Mouse (Mus musculus): ENCODE data around the gene Epb41l4b.

DNA sequence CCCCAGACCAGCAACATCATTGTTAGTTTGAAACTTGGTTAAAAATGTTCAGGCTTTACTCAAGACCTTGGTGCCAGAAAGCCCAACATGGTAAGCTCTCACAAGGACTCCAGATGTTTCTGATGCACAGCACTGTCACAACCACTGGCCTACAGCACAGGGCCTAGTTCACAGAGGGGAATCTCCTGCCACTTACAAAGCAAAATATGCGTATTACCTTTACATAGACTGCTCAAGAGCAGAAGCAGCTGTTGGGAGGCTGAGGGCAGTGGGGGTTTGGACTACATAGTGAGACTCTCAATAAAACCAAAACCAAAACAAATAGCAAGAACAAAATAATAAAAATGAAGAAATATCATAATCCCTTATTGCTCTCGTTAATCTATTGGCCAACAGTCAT lies 141.8 kb downstream of the Epb41l4b start:
- no peak for TF ChIP-seq POLR2A (IDR thresholded peaks at IDR 0.05; ENCODE audit: borderline replicate concordance, low read depth, low read length)
- TF ChIP-seq CTCF (IDR thresholded peaks at IDR 0.05; ENCODE audit: low read depth, low read length), result no peak

Data from bone marrow macrophage, adult 2 months (primary cell).